Mouse (Mus musculus) thymus, postnatal 36 days (tissue): ENCODE results near the gene Flad1.
"Not testable (repeated sequence)": the region's sequence is repeated elsewhere in the genome, so short reads cannot be mapped to it uniquely, and the experiment has no call there.

Experiments used
- DNase-seq, 2 experiments: peaks; one replicate each; pipeline ENCODE4 v3.0.0; 2022; ENCODE audit warnings: mixed read lengths in 2 of 2

Gene Flad1

GRCm38 (mm10) chr3:89411490-89412393, at the start of gene Flad1:
Gene Flad1 (minus strand): TSS chr3:89411870.
- DNase-seq = peak; percentile 96 to 98

GRCm38 (mm10) chr3:89458965-89459807, 47.5 kb upstream of the Flad1 start:
- peak; percentile 92 to 93 for DNase-seq

DNA sequence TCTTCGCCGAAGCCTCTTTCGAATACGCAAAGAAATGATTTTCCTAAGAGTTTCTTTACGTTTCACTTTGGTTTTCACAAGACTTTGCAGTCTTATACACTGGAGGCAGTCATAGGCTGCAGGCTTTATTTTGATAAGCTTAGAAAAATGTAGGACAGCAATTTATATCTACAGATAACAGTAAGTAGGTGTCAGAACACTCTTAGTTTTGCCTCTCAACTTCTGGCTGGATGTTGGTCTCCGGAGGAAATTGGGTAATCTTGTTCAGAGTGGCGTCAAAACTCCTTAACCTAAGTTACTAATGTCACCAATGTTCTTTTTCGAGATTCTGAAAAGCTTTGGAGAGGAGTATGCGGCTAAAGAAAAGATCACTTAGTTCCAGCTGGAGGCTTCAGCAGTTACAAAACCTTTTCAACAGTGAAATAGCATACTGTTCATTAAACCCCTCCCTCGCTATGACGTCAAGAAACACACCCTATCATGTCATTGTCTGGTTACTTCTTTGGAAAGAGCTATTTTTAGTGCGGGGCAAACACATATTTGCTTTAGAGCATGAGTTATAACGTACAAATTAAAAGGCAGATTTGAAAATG, 46.8 kb upstream of the Flad1 start:
- DNase-seq = no peak

GRCm38 (mm10) chr3:89456726-89457665, 45.3 kb upstream of the Flad1 start:
- peak; percentile 81 to 86 for DNase-seq

GRCm38 (mm10) chr3:89455786-89456285, 44.2 kb upstream of the Flad1 start:
- no peak for DNase-seq

- no peak for DNase-seq
Measured at GRCm38 (mm10) chr3:89454401-89455177, 42.9 kb upstream of the Flad1 start, which contains the start of gene Pmvk. Gene Pmvk (plus strand): TSS chr3:89454541.

- peak; percentile 39 to 67 for DNase-seq
Measured at GRCm38 (mm10) chr3:89451916-89452315, 40.2 kb upstream of the Flad1 start.

DNA sequence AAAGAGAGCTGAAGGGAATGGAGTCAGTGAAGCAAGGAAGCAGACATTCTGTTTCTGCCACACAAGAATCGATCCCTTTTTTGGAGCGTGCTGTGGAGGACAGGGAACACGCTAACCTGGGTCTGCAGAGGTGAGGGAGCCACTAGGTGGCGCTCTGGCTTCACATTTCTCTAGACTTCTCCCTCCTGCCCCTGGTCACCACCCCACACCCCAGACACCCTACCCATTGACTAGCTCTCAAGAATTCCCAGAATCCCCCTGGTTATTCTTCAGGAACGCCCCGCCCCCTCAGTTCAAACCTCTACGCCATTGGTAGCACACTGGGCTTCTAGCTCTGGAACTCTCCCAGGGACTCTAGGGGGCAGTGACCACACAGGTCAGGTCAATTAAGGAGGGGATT, 37.9 kb upstream of the Flad1 start:
- DNase-seq = peak; percentile 76

DNA sequence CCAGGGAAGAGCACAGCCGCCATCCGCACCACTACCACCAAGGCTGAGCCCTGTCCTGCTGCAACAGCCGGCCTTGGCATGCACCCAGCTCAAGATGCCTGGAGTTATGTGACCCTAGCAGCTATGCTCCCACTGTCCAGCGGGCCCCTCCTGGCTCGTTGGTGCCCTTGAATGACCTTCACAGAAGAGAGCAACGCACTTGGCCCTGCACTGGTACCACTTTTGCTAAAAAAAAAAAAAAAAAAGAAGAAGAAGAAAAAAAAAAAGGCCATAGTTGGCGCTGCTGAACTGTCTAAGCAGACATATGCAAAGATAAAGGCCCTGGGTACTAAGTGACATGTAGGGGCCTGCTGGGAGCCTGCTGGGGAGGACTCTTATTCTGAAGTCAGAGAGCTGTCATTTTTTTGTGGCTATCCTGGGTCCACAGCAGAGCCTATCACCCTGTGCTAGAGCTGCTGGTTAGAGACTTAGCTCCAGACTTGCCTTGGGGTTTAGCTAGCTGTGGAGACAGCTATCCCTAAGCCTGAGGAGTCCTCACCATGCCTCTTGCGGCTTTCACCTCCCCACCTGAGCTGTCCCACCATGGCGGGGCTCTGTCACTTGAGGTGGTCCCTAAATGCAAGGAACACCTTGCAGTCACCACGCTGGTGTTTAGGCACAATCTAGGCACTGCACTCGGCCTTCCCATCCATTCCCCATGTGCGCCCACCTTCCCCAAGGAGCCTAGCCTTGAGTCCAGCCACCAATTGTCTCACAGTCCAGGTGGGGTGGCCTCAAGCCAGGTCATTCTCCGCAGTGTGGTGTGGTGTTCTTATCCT, 37.3 kb upstream of the Flad1 start:
- no peak for DNase-seq

DNA sequence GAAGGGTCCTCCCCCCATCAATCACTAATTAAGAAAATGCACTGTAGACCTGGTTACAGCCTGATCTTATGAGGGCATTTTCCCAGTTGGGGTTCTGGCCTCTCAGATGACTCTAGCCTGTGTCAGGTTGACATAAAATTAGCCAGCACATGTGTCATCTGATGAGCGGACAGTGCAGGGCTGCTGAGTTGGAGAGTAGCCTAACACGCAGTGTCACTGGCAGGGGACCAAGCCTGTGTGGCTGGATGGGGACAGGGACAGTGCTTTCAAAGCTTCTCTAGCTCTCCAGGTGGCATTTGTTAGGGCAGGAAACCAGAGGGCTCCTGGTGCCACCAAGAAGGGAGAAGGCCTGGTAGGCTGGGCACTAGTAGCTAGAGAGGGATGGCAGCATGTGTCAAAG, 29.0 kb upstream of the Flad1 start:
- DNase-seq = no peak

- peak in 1 of 2 experiments; percentile 43 for DNase-seq
Measured at GRCm38 (mm10) chr3:89437269-89437668, 25.6 kb upstream of the Flad1 start.

DNA sequence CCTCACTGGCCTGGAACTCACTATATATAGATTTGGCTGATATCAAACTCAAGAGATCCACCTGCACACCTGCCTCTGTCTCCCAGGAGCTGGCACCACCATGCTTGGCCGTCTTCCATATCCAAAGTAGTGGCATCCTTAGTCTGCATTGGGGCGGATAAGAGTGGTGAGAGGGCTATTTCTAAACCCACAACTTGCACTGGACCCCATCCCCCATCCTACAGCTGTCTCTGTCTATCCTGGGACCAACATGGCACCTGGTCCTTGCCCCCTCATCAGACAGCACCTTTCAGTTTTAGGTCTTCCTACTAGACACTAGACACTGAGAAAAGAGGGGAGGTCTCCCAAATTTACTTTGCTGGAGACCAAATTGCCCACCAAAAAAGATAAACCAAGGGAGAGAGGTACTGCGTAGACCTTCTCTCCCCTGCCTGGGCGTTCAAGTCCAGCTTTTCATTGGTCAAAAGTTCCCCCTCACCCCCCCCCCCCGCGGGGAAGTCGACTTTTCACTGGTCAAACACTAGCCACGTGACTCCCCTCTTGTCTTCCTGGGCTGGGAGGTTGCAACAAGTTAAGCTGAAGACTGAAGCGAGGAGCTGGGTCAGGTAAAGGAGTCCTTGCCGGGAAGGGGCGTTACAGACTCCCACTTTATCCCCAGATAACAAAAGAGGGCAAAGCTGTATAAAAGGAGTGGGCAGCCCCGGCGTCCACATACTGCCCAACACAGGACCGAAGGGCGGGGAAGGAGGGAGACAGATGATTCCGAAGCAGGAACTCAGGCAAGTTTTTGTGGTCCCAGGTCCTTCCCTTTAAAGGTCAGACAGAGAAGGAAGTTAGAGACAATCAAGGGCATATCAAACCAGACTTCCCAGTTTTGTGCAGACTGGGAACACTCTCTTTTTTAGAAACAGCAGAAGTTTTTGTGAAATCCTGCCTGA, 24.8 kb upstream of the Flad1 start, which contains the start of gene Pbxip1:
Gene Pbxip1 (plus strand): TSS at position 531 of the 938 bp plus-strand sequence.
- peak; percentile 59 to 69 for DNase-seq

DNA sequence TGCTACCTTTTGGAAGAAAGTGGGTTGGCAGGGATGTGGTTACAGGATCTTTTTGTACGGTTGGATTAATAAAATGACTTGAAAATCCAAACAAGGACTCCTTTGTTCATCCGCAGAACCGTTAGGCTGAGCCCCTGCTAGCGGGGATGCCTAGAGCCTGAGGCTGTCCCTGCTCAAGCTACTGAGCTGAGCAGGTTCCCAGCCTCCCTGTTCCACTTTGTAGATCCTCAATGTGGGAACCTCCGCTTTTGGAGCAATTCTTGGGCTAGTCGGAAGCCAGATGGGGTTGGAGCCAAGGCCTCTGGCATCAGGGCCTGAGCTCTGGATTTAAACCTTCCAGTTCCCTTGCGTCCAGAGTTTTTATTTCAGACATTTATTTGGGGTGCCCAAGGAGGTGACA, 23.4 kb upstream of the Flad1 start:
- DNase-seq = no peak

DNA sequence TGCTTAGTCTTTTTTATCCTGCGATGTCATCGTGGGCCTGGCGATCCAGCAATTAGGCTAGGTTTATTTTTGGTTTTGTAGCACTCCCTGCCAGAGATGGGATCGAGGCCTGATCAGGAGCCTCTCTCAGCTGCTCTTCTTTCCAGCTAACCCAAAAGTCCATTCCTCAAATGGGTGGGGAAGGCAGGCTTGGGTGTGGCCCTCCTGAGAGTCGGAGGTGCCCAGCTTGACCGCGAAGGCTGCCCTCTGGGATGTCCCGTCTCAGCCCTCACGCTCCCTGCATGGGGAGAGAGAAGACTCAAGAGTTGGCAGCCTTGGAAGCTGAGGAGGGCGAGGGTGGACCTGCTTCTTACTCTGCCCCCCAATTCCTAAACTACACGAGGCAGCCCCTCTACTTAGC, 22.9 kb upstream of the Flad1 start:
- no peak for DNase-seq

GRCm38 (mm10) chr3:89432606-89433005, 20.9 kb upstream of the Flad1 start:
- DNase-seq = no peak

DNA sequence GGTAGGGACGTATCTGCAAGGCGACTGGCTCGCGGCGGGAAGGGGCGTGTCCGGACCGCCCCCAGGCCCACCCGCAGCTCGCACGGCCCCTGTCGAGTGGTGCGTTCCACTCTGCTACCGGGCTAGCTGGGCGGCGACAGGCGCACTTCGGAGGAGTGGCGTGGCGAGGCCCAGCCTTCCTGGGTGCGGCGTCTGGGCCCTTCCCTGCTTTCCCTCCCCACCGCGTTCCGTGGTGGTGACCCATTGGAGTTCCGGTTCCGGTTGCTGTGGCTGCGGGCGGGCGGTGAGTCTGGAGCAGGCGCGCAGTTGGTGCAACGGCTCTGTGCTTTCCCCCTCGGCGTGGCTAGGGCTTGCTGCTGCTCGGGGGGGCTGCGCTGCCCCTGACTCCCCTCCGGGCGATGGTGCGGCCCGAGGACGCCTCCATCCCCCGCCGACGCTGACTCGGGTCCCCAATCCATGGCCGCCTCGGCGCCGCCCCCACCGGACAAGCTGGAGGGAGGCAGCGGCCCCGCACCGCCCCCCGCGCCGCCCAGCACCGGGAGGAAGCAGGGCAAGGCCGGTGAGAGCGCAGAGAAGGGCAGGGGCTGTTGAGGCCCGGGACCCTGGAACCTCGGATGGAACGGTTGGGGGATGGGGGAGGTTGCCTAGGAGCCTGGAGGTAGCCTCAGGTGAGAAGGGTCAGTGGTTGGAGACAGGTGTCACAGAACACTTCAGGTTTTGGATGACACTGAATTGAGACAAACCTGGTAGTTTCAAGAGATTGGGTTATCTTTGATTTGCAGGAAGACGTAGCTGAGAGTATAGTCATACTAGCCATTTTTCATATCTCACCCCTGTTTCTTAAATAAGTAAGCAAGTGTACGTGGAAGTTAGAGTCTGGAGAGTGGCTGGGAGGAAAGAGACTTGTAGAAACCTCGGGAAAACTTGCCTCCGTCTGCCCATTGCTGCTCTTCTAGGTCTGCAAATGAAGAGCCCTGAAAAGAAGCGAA, 18.8 kb upstream of the Flad1 start, which contains the start of gene Pygo2:
Gene Pygo2 (plus strand): TSS at position 44 of the 989 bp plus-strand sequence.
- DNase-seq = peak; percentile 89 to 94

- DNase-seq = not testable (repeated sequence)
Measured at GRCm38 (mm10) chr3:89429021-89429420, 17.4 kb upstream of the Flad1 start.
